Mouse (Mus musculus): ENCODE measurements around the gene Hic2. TPM values are rescaled to one million over a fixed set of nuclear protein-coding genes. Genes with fewer than 3 reads are reported as not detected.
"Not testable (repeated sequence)": the region's sequence is repeated elsewhere in the genome, so short reads cannot be mapped to it uniquely, and the experiment has no call there.

Gene Hic2
- polyA plus RNA-seq, 1 experiment from 2014 or later: 2.1 TPM

GRCm38 (mm10) chr16:17209981-17210838 lies 23.2 kb upstream of the Hic2 start:
- 0 out of 2 replicates have a peak, but pooled peaks cover 4% of the 10 kb centered on the region for H3K27me3 ChIP-seq (ENCODE audit: insufficient read depth, low read length)
- H3K4me2 ChIP-seq (ENCODE audit: low read length): peak overlapping the region; percentile 99
- no peak overlapping the region for H3K9ac ChIP-seq (ENCODE audit: low read depth, low read length)
- peaks cover 9% of the 10 kb centered on the region; the same call in 1 of the 2 replicates for H3K4me1 ChIP-seq (replicated peaks; ENCODE audit: insufficient read depth, low read length)
- H3K9me3 ChIP-seq (replicated peaks; ENCODE audit: low read length): no peaks in the 10 kb centered on the region
- H3K36me3 ChIP-seq (ENCODE audit: insufficient read depth, low read length): no peaks in the 10 kb centered on the region
- peak; percentile 78 for ATAC-seq (replicated peaks; ENCODE audit: low FRiP score, low read depth)
- DNase-seq (ENCODE audit: low spot score): peak; percentile 85
- H3K4me3 ChIP-seq (replicated peaks; ENCODE audit: low read depth, low read length): peak overlapping the region; percentile 59
- H3K27ac ChIP-seq: no peak overlapping the region
- peak; percentile 91 for TF ChIP-seq CTCF (IDR thresholded peaks at IDR 0.05; ENCODE audit: low read depth)
- WGBS: 8% methylated on average over 48 of the region's 48 CpGs

GRCm38 (mm10) chr16:17216934-17217633 lies 16.3 kb upstream of the Hic2 start:
- WGBS: 39% methylated on average over 8 of the region's 8 CpGs
- ATAC-seq (replicated peaks; ENCODE audit: low FRiP score, low read depth): no peak
- H3K9ac ChIP-seq (ENCODE audit: low read depth, low read length): no peak overlapping the region
- TF ChIP-seq CTCF (IDR thresholded peaks at IDR 0.05; ENCODE audit: low read depth): no peak
- no peak for DNase-seq (ENCODE audit: low spot score)
- no peaks in the 10 kb centered on the region for H3K36me3 ChIP-seq (ENCODE audit: insufficient read depth, low read length)
- no peaks in the 10 kb centered on the region for H3K9me3 ChIP-seq (replicated peaks; ENCODE audit: low read length)
- no peak overlapping the region for H3K4me2 ChIP-seq (ENCODE audit: low read length)
- H3K27me3 ChIP-seq (ENCODE audit: insufficient read depth, low read length): no peaks in the 10 kb centered on the region
- no peaks in the 10 kb centered on the region for H3K4me1 ChIP-seq (replicated peaks; ENCODE audit: insufficient read depth, low read length)
- H3K4me3 ChIP-seq (replicated peaks; ENCODE audit: low read depth, low read length): no peak overlapping the region
- H3K27ac ChIP-seq: no peak overlapping the region

GRCm38 (mm10) chr16:17220127-17220733 lies 13.1 kb upstream of the Hic2 start:
- WGBS: 39% methylated on average over 7 of the region's 7 CpGs
- H3K27ac ChIP-seq: no peak overlapping the region
- no peak overlapping the region for H3K4me2 ChIP-seq (ENCODE audit: low read length)
- no peak overlapping the region for H3K4me3 ChIP-seq (replicated peaks; ENCODE audit: low read depth, low read length)
- no peaks in the 10 kb centered on the region for H3K27me3 ChIP-seq (ENCODE audit: insufficient read depth, low read length)
- no peak for TF ChIP-seq CTCF (IDR thresholded peaks at IDR 0.05; ENCODE audit: low read depth)
- ATAC-seq (replicated peaks; ENCODE audit: low FRiP score, low read depth): no peak
- H3K9me3 ChIP-seq (replicated peaks; ENCODE audit: low read length): no peaks in the 10 kb centered on the region
- no peaks in the 10 kb centered on the region for H3K4me1 ChIP-seq (replicated peaks; ENCODE audit: insufficient read depth, low read length)
- H3K36me3 ChIP-seq (ENCODE audit: insufficient read depth, low read length): no peaks in the 10 kb centered on the region
- DNase-seq (ENCODE audit: low spot score): no peak
- no peak overlapping the region for H3K9ac ChIP-seq (ENCODE audit: low read depth, low read length)

GRCm38 (mm10) chr16:17222197-17222596 lies 11.2 kb upstream of the Hic2 start:
- Histone ChIP-seq H3K4me3 (replicated peaks; ENCODE audit: low read depth, low read length) (no peak overlapping the region), H3K27ac (no peak overlapping the region), H3K9ac (ENCODE audit: low read depth, low read length) (no peak overlapping the region), H3K9me3 (replicated peaks; ENCODE audit: low read length) (no peaks in the 10 kb centered on the region), H3K36me3 (ENCODE audit: insufficient read depth, low read length) (no peaks in the 10 kb centered on the region), H3K27me3 (ENCODE audit: insufficient read depth, low read length) (no peaks in the 10 kb centered on the region), H3K4me1 (replicated peaks; ENCODE audit: insufficient read depth, low read length) (no peaks in the 10 kb centered on the region), H3K4me2 (ENCODE audit: low read length) (no peak overlapping the region)
- no peak for TF ChIP-seq CTCF (IDR thresholded peaks at IDR 0.05; ENCODE audit: low read depth)
- WGBS: 42% methylated on average over 25 of the region's 25 CpGs
- ATAC-seq (replicated peaks; ENCODE audit: low FRiP score, low read depth) (peak; percentile 100), DNase-seq (ENCODE audit: low spot score) (peak; percentile 95)

GRCm38 (mm10) chr16:17225584-17225983 lies 7.8 kb upstream of the Hic2 start:
- Histone ChIP-seq H3K4me1 (replicated peaks; ENCODE audit: insufficient read depth, low read length) (no peaks in the 10 kb centered on the region), H3K9ac (ENCODE audit: low read depth, low read length) (no peak overlapping the region), H3K4me2 (ENCODE audit: low read length) (no peak overlapping the region), H3K4me3 (replicated peaks; ENCODE audit: low read depth, low read length) (no peak overlapping the region), H3K27me3 (ENCODE audit: insufficient read depth, low read length) (no peaks in the 10 kb centered on the region), H3K9me3 (replicated peaks; ENCODE audit: low read length) (no peaks in the 10 kb centered on the region), H3K36me3 (ENCODE audit: insufficient read depth, low read length) (no peaks in the 10 kb centered on the region), H3K27ac (no peak overlapping the region)
- no peak for DNase-seq (ENCODE audit: low spot score)
- TF ChIP-seq CTCF (IDR thresholded peaks at IDR 0.05; ENCODE audit: low read depth): no peak
- ATAC-seq (replicated peaks; ENCODE audit: low FRiP score, low read depth): no peak
- WGBS: 81% methylated on average over 5 of the region's 5 CpGs

GRCm38 (mm10) chr16:17226496-17226895 lies 6.9 kb upstream of the Hic2 start:
- TF ChIP-seq CTCF (IDR thresholded peaks at IDR 0.05; ENCODE audit: low read depth): no peak
- no peak overlapping the region for H3K27ac ChIP-seq
- H3K27me3 ChIP-seq (ENCODE audit: insufficient read depth, low read length): no peaks in the 10 kb centered on the region
- H3K4me2 ChIP-seq (ENCODE audit: low read length): no peak overlapping the region
- H3K4me3 ChIP-seq (replicated peaks; ENCODE audit: low read depth, low read length): no peak overlapping the region
- H3K36me3 ChIP-seq (ENCODE audit: insufficient read depth, low read length): no peaks in the 10 kb centered on the region
- no peaks in the 10 kb centered on the region for H3K4me1 ChIP-seq (replicated peaks; ENCODE audit: insufficient read depth, low read length)
- no peaks in the 10 kb centered on the region for H3K9me3 ChIP-seq (replicated peaks; ENCODE audit: low read length)
- DNase-seq (ENCODE audit: low spot score) (no peak), ATAC-seq (replicated peaks; ENCODE audit: low FRiP score, low read depth) (no peak)
- H3K9ac ChIP-seq (ENCODE audit: low read depth, low read length): no peak overlapping the region

- H3K4me2 ChIP-seq (ENCODE audit: low read length); H3K9me3 ChIP-seq (replicated peaks; ENCODE audit: low read length); H3K4me3 ChIP-seq (replicated peaks; ENCODE audit: low read depth, low read length); ATAC-seq (replicated peaks; ENCODE audit: low FRiP score, low read depth); DNase-seq (ENCODE audit: low spot score); H3K27ac ChIP-seq; H3K36me3 ChIP-seq (ENCODE audit: insufficient read depth, low read length); H3K27me3 ChIP-seq (ENCODE audit: insufficient read depth, low read length); H3K9ac ChIP-seq (ENCODE audit: low read depth, low read length): not testable (repeated sequence)
- WGBS: 91% methylated on average over 2 of the region's 2 CpGs
- peaks cover 20% of the 10 kb centered on the region for H3K4me1 ChIP-seq (replicated peaks; ENCODE audit: insufficient read depth, low read length)
These were observed 1.8 kb upstream of the Hic2 start for GRCm38 (mm10) chr16:17231523-17231922.
